Mouse (Mus musculus) gastrocnemius, adult 18-20 months (tissue): ENCODE data around the gene Dph5. TPM values are rescaled to one million over a fixed set of nuclear protein-coding genes. Genes with fewer than 3 reads are reported as not detected.
"Not testable (repeated sequence)": the region's sequence is repeated elsewhere in the genome, so short reads cannot be mapped to it uniquely, and the experiment has no call there.

ENCODE experiments used
- DNase-seq: peaks from one replicate; pipeline ENCODE4 v3.0.0; 2021; ENCODE audit warnings: low spot score
- total RNA-seq, 2 experiments: library from RNA; stranded (reverse); gene quantifications; 2 replicates each; pipeline ENCODE4 v1.2.3; 2021

Gene Dph5
- total RNA-seq, 2 experiments from 2014 or later, result 4.5 to 5.5 TPM

- no peak for DNase-seq
Measured at GRCm38 (mm10) chr3:115892341-115892740, 4.7 kb downstream of the Dph5 start.

GRCm38 (mm10) chr3:115893166-115893565, 5.5 kb downstream of the Dph5 start:
- no peak for DNase-seq

DNA sequence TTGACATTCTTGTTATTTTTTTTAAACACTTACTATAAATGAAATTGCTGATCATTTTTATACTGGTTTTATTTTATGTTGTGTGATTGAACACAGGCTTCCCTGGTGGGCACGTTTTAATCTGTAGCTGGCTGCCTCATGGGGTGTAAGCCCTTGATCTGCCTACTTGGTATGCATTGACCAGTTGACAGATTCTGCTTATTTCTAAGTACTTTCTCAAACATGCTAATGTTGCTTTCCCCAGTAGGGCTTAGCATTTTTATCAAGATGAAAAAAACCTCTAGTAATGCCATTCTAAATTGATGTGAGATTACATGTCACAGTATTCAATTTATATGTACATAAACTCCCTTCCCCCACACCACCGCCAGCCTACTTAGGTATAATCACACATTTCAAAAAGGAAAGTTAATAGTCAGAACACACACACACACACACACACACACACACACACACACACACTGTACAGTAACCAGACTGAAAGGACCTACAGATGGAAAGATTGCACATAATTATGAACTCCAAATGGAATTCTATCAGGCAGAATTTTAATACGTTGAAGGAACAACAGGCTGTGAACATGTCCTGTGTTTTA, 10.8 kb downstream of the Dph5 start:
- no peak for DNase-seq

DNA sequence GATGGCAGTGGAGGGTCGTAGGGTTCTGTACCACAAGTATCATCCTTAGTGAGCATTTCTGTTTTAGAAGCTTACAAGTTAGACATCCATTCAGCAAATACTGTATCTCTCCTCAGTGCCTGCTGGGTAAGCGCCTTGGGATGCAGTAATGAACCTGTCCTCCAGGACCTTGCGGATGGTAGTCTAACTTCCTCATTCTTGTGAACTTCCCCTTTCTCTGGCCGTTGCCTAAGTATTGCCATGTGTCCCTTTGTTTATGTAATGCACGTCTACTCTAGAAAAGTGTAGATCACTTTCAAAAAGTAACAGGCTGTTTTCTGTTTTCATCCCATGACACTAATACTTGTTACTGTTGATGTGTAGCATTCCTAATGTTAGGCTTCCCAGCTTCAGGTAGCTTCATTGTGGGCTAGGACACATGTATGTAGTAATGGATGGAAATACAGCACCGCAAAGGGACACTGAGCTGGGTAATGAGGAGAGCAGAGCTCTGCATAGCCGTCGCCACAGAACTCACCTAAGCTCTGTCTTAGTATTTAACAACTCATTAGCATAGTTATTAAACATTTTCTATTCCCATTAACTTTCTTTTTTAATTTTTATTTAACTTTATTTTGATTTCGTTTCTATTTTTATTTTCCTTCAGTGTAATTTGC, 14.8 kb downstream of the Dph5 start:
- DNase-seq, result no peak

GRCm38 (mm10) chr3:115905067-115905466, 17.4 kb downstream of the Dph5 start:
- DNase-seq, result no peak

DNA sequence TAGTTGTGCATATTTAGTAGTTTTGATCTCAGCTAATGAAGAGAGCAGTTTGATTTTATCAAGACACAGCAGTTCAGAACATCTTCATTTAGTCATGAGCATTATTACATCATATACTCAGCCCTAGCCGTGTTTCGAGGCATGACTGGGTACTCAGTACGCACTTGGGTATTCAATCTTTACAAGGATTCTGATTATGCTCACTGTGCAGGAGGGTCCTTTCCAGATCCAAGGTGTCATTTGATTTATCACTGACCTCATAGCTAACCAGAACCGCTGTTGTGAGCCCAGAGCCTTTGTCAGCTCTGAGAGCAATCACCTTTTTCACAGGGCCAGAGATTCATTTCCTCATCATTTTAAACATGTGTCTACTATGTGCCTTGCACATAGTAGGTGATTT, 17.9 kb downstream of the Dph5 start:
- no peak for DNase-seq

DNA sequence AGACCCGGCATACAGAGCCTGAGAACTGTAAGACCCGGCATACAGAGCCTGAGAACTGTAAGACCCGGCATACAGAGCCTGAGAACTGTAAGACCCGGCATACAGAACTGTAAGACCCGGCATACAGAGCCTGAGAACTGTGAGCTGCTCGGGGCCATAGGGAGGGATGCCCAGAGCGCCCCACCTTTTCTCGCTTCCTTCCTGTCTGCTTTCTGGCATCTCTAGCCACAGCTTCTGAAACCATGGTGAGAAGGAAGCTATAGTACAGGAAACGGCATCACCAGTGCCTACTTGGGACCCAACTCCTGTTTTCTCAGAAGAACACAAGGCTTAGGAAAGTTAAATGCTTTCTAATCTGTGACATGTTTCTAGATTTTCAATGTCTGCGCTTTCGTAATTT, 19.8 kb downstream of the Dph5 start:
- not testable (repeated sequence) for DNase-seq

GRCm38 (mm10) chr3:115924401-115925190, 37.0 kb downstream of the Dph5 start:
- DNase-seq, result no peak

- no peak for DNase-seq
Measured at GRCm38 (mm10) chr3:115926531-115926930, 38.9 kb downstream of the Dph5 start.

DNA sequence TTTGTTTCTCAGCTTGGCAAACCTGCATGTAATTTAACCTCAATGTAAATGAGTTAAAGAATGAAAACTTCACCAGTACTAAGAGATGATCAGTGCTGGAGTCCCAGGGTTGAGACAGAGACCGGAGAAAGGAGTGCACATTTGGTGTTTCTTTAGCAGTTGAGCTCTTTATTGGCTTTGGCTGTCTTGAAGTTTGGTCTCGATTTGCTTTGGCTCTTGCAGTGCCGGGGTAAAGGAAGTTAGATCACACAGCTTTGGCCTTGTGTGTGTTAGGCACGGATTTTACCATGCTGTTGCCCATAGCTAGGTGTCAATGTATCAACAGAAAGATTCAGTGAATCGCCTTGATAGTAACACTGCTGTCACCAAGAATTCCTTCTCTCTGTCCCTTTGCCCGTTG, 44.1 kb downstream of the Dph5 start:
- DNase-seq, result no peak

DNA sequence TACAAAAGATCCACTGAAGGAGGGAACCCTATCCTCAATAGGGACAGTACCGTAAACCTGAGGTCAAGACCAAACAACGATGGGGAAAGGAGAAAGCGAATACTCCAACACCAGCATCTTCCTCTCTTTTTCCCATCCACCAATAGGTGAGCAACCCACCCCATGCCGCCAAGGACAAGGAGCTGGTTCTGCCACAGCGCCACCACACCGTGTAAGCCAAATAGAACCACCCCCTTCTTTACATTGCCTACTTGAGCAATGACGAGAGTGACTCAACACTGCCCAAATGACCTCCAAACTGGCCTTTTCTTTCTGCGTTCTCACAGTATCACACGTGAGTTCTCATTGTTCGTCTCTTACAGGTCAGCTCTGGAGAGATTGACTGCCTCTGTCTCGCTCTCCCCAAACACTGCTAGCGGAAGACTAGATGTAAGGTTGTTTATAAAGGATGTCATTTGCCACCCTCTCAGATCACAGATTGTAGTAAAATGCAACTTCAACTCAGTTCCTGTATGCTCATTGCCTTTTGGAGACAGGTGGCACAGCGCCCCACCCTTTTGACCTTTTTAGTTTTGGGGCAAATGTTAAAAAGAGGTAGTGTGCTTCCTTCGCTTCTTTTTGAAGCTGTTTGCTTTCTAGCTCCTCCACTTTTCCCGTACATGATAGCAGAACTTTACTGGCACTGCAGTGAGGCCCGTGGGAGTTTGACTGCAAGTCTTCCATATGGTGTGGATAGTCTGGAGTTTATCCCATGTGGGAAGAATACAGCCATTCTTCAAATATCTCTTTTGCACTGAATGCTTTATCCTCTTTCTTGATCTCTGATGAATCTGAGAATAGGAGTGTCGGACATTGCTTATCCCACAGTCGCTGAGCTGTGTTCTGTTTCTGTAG, 45.9 kb downstream of the Dph5 start:
- DNase-seq, result no peak

DNA sequence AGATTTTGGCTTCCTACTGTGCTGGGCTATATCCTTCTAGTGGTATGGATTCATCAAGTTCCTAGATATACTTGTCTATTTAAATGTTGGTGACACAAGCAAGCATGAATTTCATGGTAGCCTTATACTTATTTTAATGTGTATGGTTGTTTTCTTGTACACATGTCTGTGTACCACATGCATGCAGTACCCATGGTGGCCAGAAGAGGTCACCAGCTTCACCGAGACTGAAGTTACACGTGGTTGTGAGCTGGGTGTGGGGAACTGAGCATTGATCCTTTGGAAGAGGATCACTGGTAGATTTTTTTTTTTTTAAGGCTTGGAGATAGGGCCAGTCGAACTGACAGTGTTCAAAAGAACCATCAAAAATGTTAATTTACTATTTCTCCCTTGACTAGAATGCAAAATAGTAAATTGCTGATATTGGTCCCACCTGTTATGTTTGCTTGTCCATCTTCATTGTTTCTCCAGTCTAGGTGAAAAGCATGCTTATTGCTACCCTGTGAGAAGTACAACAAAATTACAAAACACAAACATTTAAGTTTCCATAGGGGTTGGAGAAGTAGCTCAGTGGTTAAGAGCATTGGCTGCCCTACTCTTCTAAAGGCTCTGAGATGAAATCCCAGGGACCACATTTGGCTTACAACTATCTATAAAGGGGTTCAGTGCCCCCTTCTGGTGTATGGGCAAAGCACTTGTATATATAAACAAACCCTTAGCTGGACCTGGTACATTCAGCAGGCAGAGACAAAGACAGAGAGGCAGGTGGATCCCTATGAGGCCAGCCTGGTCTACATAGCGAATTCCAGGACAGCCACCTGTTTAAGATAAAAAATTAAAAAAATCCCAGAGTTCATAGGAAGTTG, 49.3 kb downstream of the Dph5 start:
- peak; percentile 55 for DNase-seq

DNA sequence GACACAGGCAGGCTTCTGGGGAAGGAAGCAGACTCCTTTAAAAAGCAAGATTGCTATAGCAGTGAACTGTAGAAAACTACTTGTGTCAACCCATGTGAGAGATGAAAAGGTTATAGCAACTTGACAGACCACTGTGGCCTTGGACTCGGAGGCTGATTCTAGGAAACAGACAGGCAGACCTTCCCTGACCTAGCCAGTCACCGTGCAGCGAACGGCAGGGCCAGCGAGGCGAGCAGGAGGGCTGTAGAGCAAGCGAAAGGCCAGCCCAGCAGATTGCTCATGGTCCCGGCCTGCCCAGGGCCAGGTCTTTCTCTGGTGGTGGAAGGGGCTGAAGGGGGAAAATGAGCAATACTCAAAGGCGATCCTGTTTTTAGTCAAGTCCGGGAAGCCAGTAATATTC, 50.2 kb downstream of the Dph5 start:
- no peak for DNase-seq

- no peak for DNase-seq
Measured at GRCm38 (mm10) chr3:115940510-115940909, 52.9 kb downstream of the Dph5 start.

DNA sequence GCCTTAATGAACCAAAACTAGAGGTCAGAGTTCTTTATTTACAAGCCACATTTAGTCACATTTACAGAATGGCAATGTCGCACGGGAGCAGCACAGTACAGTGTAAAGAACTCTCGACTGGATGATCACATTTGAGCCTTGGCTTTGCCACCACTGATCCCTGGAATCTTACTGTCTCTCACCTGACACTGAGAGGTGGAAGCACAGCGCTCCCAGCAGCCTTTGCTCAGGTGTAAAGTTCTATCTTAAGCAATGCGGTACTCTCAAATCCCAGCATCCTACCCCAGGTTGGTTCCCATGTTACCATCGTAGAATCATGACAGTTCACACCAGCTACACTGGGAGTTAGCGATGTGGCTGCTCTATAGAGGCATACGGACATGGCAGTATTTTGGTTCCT, 53.8 kb downstream of the Dph5 start:
- DNase-seq, result no peak

DNA sequence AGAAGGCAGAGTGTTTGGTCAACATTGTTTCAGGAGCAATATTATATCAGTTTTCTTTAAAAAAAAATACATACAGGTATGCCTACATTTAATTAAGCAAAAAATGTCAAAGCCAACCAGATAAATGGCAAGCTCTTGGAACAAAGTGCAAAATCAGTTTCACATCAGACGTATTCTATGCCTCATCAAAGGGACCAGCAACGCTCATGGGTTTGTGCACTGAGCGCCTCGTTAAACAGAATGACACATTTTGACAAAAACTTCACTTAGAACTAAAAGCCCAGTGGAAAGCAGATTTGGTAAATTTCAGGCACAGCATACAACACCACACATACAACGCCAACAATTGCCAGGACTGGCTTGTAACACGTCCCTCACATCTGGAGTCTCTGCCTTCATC, 56.7 kb downstream of the Dph5 start:
- no peak for DNase-seq

DNA sequence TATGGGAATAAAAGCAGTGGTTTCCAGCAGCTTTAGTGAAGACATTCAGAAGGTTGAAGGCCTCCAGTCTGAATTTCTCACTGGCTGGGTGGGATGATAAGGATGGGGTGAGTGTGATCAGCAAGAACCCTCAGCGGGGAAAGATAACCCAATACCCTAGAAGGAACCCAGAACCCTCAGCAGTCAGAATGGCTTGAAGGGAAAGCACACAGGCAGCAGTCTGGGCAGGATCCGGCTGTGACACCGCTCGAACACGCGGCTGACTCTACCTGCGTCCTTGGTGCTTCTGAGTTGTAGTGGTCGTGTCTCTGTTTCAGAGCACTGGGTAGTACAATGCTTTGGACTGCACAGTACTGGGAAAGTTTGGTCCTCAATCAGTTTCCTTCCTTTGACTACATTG, 58.6 kb downstream of the Dph5 start:
- DNase-seq, result no peak

DNA sequence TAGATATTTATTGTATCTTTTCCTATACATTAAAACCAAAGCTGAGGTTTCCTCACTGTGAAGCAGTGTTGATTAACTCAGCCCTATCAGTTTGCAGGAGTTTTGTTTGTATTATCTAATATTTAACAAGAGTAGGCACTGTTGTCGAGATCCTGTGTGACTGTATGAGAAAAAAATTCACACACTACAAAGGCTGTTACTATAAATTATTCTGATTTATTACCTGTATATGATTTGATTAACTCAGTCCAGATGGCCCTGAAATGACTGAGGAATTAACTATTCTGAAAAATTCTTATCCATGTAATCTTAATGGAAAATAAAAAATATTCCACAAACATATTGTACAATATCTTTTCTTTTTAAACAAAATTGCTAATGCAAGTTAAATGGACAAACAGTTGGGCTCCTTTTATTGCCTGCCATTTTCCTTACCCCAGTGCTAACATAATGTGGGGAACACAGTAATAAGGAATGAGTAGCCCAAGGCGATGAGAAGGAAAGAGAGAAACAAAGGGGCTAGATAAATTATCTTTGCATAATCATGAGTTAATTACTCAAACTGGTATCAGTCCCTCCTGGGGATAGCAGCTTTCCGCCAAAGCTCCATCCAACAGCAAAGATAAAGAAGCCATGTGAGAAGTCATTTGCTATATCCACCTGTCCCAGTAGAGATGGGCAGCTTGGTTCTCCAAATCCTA, 61.7 kb downstream of the Dph5 start:
- DNase-seq, result no peak

GRCm38 (mm10) chr3:115949921-115950877, 62.6 kb downstream of the Dph5 start:
- peak; percentile 10 for DNase-seq
